Mouse (Mus musculus) liver, embryonic 13.5 days (tissue): ENCODE data around the gene Tnrc6c. TPM values are rescaled to one million over a fixed set of nuclear protein-coding genes. Genes with fewer than 3 reads are reported as not detected.

Experiments used
- ATAC-seq: fragments of 200-750 bp; cut with Nextera tagmentation; 2 replicates; pipeline ENCODE4 v1.8.0; 2017; ENCODE audit warnings: low read depth, mild to moderate bottlenecking, moderate number of reproducible peaks, moderate library complexity
- DNase-seq: peaks from one replicate; pipeline ENCODE4 v3.0.0; 2022
- H3K27ac ChIP-seq: fragments of 300-500 bp; sonication (generic); 2 replicates; pipeline ENCODE4 v1.5.1; 2015; ENCODE audit warnings: moderate library complexity, mild to moderate bottlenecking, inconsistent platforms
- H3K27me3 ChIP-seq: fragments of 300-500 bp; sonication (generic); 2 replicates; pipeline ENCODE4 v1.6.1; 2015; ENCODE audit warnings: mild to moderate bottlenecking, inconsistent platforms
- H3K36me3 ChIP-seq: fragments of 300-500 bp; sonication (generic); 2 replicates; pipeline ENCODE4 v1.6.1; 2015; ENCODE audit warnings: mild to moderate bottlenecking, inconsistent platforms
- H3K4me1 ChIP-seq: fragments of 300-500 bp; sonication (generic); replicated peaks from 2 replicates; pipeline ENCODE4 v1.6.1; 2015; ENCODE audit warnings: inconsistent platforms
- H3K4me2 ChIP-seq: fragments of 300-500 bp; sonication (generic); 2 replicates; pipeline ENCODE4 v1.6.1; 2015; ENCODE audit warnings: inconsistent platforms, mild to moderate bottlenecking, moderate library complexity
- H3K4me3 ChIP-seq: fragments of 300-500 bp; sonication (generic); replicated peaks from 2 replicates; pipeline ENCODE4 v1.5.1; 2015; ENCODE audit warnings: mild to moderate bottlenecking, inconsistent platforms
- H3K9ac ChIP-seq: fragments of 300-500 bp; sonication (generic); 2 replicates; pipeline ENCODE4 v1.6.1; 2015; ENCODE audit warnings: mild to moderate bottlenecking, inconsistent platforms
- H3K9me3 ChIP-seq: fragments of 300-500 bp; sonication (generic); replicated peaks from 2 replicates; pipeline ENCODE4 v1.6.1; 2016; ENCODE audit warnings: inconsistent platforms
- WGBS: fragments of 180-500 bp; shearing (Covaris S2); methylation state at CpG from one replicate; pipeline ENCODE4 v1.1.7; 2015; ENCODE audit not compliant: insufficient replicate concordance; 5-methylcytosine and 5-hydroxymethylcytosine counted together
- polyA plus RNA-seq: library from polyadenylated mRNA; unstranded; fragments of >200 nt; fragmentation: Nextera tagmentation; extraction: Ambion mirVana; gene quantifications from 2 replicates; pipeline ENCODE4 v1.2.1, GENCODE M21; 2015

Gene Tnrc6c
- polyA plus RNA-seq, 1 experiment from 2014 or later = 2.8 TPM

DNA sequence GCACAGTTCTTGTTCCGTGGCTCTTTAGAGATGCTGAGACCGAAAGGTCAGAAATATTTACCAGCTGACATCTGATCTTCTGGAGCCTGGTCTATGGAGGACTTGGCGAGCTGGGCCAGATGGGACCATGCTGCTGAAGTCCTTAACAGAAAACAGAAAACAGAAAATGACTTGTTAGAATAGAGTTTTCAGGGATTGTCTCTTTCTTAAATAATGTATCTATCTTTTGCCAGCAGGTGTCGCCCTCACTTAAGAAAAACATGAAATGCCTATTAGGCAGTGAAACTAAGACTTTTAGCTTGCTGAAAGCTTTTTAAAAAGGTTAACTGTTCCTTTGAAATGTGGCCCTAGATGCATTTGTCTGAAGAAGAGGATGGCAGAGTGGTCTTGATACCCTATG lies 55.2 kb downstream of the Tnrc6c start:
- H3K9ac ChIP-seq = no peak overlapping the region
- no peak overlapping the region for H3K27ac ChIP-seq
- no peaks in the 10 kb centered on the region for H3K9me3 ChIP-seq
- no peak overlapping the region for H3K4me2 ChIP-seq
- DNase-seq (peak; percentile 29), ATAC-seq (no peak)
- H3K27me3 ChIP-seq = no peaks in the 10 kb centered on the region
- WGBS = 54% methylated on average over 4 of the region's 4 CpGs
- no peak overlapping the region for H3K4me3 ChIP-seq
- 0 out of 2 replicates have a peak, but pooled peaks cover 4% of the 10 kb centered on the region for H3K4me1 ChIP-seq
- H3K36me3 ChIP-seq = peaks cover 16% of the 10 kb centered on the region

DNA sequence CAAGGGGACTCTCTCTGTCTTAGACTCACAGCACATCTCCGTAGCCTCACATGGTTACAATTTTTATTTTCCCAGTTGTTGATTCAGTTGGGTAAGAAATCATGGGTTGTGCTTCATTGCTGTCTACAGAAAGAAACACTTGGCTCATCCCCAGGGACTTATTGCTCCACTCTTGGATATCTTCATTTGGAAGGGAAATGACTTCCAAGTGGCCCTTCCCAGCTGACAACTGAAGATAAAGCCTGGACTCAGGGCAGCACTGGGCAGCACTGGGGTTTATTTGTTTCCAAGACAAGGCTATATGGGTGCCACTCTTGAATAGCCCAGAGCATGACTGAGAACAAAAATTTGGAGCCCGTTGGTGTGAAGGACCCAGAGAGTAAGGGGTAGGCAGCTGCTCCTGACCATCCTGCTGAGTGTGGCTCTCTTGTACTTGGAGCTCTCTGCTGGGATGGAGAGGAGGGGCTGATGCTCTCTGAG lies 56.8 kb downstream of the Tnrc6c start:
- H3K9ac ChIP-seq = no peak overlapping the region
- ATAC-seq = no peak
- no peak for DNase-seq
- 0 out of 2 replicates have a peak, but pooled peaks cover 4% of the 10 kb centered on the region for H3K4me1 ChIP-seq
- no peak overlapping the region for H3K4me2 ChIP-seq
- H3K27me3 ChIP-seq = no peaks in the 10 kb centered on the region
- H3K36me3 ChIP-seq = peaks cover 28% of the 10 kb centered on the region
- WGBS = 75% methylated on average over 2 of the region's 2 CpGs
- no peaks in the 10 kb centered on the region for H3K9me3 ChIP-seq
- no peak overlapping the region for H3K27ac ChIP-seq
- no peak overlapping the region for H3K4me3 ChIP-seq

DNA sequence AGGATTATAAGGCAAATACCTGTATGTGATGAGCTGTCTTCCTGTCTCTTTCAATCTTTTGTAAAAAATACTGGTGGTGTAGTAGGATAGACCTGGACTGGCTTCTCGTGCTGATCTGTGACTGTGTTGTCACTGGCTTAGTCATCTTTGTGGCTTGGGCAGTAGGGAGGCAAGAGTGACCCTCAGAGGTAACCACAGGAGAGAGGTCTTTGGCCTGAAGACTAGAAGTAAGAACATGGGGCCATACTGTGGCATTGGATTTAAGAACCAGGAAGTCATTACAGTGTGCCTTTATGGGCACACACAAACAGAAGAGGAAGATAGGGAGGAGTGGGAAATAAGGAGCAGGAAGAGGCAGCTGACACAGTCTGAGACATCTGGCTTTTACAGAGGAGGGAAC lies 58.0 kb downstream of the Tnrc6c start:
- Histone ChIP-seq H3K4me3 (no peak overlapping the region), H3K4me1 (0 out of 2 replicates have a peak, but pooled peaks cover 4% of the 10 kb centered on the region), H3K36me3 (peaks cover 35% of the 10 kb centered on the region), H3K27me3 (no peaks in the 10 kb centered on the region), H3K9ac (no peak overlapping the region), H3K9me3 (no peaks in the 10 kb centered on the region), H3K4me2 (no peak overlapping the region), H3K27ac (no peak overlapping the region)
- no peak for DNase-seq
- no peak for ATAC-seq
- 34% methylated on average over 1 of the region's 1 CpGs for WGBS

DNA sequence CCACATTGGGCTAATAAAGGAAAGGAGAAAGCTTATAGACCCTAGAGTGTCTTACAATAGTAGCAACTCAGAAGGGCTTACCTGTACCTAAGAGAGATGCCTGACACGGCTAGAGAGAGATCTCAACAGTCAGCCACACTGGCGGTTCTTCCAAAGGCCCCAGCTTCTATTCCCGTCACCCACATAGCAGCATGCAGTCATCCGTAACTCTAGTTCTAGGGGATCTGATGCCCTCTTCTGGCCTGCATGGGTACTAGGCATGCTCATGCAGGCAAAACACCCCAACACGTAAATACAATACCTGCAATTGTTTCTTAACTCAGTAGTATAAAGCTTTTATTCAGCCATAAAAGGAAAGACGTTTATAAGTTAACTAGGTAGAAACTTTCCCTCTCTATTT lies 59.3 kb downstream of the Tnrc6c start:
- no peak overlapping the region for H3K4me3 ChIP-seq
- 0 out of 2 replicates have a peak, but pooled peaks cover 4% of the 10 kb centered on the region for H3K4me1 ChIP-seq
- H3K36me3 ChIP-seq = peaks cover 44% of the 10 kb centered on the region
- H3K9ac ChIP-seq = no peak overlapping the region
- H3K27ac ChIP-seq = no peak overlapping the region
- no peaks in the 10 kb centered on the region for H3K27me3 ChIP-seq
- H3K4me2 ChIP-seq = no peak overlapping the region
- no peak for ATAC-seq
- 84% methylated on average over 6 of the region's 6 CpGs for WGBS
- no peak for DNase-seq
- H3K9me3 ChIP-seq = no peaks in the 10 kb centered on the region

DNA sequence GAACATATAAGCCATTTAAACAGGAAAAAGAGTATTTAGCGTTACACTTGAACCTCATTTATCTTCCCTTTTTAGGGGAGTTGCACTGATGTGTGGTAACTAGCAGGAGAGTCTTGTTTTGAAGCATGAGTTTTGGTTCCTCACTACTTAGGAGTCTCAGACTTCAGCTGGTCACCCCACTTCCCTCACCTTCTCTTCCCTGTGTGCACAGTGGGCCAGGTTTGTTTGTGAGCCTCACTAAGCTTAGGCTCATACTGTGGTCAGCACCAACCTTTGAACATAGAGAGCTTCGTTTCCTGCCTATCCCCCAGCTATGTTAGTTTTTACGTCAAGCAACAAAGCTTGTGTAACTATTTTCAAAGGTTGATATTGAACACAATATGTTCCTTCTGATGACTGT lies 64.7 kb downstream of the Tnrc6c start:
- Histone ChIP-seq H3K4me3 (no peak overlapping the region), H3K27ac (no peak overlapping the region), H3K9me3 (no peaks in the 10 kb centered on the region), H3K4me2 (no peak overlapping the region), H3K4me1 (0 out of 2 replicates have a peak, but pooled peaks cover 1% of the 10 kb centered on the region), H3K9ac (no peak overlapping the region), H3K36me3 (peaks cover 67% of the 10 kb centered on the region), H3K27me3 (no peaks in the 10 kb centered on the region)
- 83% methylated on average over 3 of the region's 3 CpGs for WGBS
- ATAC-seq = no peak
- DNase-seq = no peak

DNA sequence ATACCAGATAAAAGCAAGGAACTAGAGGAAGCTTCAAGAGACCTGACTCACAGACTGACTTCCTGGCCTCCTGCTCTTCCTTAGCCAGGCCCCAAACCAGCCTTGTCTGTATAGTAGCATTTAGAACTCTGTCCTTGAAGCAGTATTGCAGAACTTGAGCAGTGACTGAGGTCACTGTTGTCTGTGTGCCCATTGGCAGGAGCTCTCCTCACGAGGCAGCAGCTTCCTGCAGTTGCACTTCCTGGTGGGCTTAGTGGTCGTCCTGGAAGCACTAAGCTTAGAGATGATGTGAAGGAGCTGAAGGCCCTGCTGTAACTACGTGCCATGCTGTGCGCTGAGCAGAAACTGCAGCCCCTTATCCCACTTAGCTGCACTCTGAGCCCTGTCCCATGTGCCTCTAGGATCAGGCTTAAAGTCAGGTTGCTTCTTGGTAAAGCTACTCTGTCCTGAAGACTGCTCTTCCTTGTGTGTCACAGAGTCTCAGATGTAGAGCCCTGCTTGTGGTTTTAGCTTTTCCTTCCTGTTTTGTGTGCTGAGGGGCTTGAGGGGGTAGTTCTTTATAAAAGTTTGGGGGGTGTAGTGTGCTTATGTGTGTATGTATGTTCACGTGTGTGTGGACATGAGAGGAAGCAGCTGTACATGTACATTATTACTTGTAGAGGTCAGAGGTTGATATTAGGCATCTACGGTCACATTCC lies 70.7 kb downstream of the Tnrc6c start:
- ATAC-seq (no peak), DNase-seq (no peak)
- 37% methylated on average over 6 of the region's 6 CpGs for WGBS
- H3K4me2 ChIP-seq = no peak overlapping the region
- H3K27me3 ChIP-seq = no peaks in the 10 kb centered on the region
- H3K9ac ChIP-seq = no peak overlapping the region
- H3K36me3 ChIP-seq = peaks cover 35% of the 10 kb centered on the region
- H3K4me3 ChIP-seq = no peak overlapping the region
- H3K4me1 ChIP-seq = peaks cover 14% of the 10 kb centered on the region; the same call in 1 of the 2 replicates
- H3K9me3 ChIP-seq = no peaks in the 10 kb centered on the region
- H3K27ac ChIP-seq = peak overlapping the region; percentile 44; the same call in 1 of the 2 replicates

DNA sequence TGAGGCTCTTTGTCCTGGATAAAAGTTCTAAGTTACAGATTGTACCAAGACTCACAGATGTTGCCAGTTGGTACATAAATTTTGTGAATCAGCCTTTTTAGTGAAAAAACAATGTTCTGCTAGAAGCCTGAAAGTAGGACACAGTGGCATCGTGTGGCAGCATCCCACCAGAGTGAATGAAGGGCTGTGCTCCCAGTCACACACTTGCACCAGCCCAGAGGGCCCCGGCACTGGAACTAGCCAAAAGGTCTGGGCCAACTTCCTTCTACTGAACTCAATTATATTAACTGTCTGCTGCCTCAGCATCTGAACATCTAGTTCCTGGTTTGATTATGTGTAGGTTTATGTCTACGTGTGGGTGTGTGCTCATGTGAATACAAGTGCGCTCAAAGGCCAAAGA lies 72.9 kb downstream of the Tnrc6c start:
- WGBS = 74% methylated on average over 4 of the region's 4 CpGs

DNA sequence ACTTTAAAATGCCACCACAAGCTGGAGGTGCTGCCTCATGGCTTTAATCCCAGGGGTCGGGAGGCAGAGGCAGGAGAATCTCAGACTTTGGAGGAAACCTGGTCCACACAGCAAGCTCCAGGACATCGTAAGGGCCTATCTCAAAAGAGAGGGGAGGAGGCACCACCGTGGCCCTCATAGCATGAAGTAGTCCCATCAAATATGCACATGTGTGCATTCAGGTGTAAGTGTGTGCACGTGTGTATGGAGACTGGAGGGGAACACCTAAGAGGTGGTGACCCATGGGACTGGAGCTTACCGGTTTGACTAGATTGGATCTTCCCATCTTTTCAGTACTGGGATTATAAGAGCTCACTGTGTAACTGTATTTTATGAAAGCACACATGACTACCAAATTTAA lies 74.2 kb downstream of the Tnrc6c start:
- H3K4me2 ChIP-seq = no peak overlapping the region
- H3K27ac ChIP-seq = no peak overlapping the region; the same call in 1 of the 2 replicates
- H3K36me3 ChIP-seq = peaks cover 3% of the 10 kb centered on the region; the same call in 1 of the 2 replicates
- H3K27me3 ChIP-seq = no peaks in the 10 kb centered on the region
- no peak overlapping the region for H3K9ac ChIP-seq
- ATAC-seq = no peak
- no peak for DNase-seq
- no peaks in the 10 kb centered on the region for H3K9me3 ChIP-seq
- 73% methylated on average over 5 of the region's 5 CpGs for WGBS
- H3K4me1 ChIP-seq = peaks cover 19% of the 10 kb centered on the region
- H3K4me3 ChIP-seq = no peak overlapping the region

More for the DNA sequence above, 72.9 kb downstream of the Tnrc6c start:
- ATAC-seq = no peak
- Histone ChIP-seq H3K36me3 (peaks cover 14% of the 10 kb centered on the region), H3K4me1 (peaks cover 19% of the 10 kb centered on the region), H3K27me3 (no peaks in the 10 kb centered on the region), H3K4me2 (no peak overlapping the region), H3K9ac (no peak overlapping the region), H3K4me3 (no peak overlapping the region), H3K9me3 (no peaks in the 10 kb centered on the region), H3K27ac (no peak overlapping the region)
- no peak for DNase-seq

DNA sequence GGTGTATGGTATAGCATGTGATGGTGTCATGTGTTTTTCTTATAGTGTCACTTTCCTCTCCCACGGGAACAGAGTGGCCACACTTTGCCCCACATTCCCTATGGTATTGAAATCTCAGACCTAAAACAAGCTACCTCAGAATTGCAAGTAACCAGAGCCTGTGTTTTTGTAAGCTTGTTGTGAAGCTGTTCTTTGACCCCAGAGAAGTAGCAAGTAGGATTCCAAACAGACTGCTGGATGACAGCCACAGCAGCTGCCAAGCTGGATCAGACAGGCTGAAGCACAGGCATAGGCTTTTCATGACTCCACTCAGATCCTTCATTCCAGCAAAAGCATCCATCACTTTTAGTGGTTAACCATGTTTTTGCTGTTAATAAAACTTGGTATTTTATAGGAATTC lies 74.8 kb downstream of the Tnrc6c start:
- no peak overlapping the region for H3K27ac ChIP-seq
- no peak for ATAC-seq

DNA sequence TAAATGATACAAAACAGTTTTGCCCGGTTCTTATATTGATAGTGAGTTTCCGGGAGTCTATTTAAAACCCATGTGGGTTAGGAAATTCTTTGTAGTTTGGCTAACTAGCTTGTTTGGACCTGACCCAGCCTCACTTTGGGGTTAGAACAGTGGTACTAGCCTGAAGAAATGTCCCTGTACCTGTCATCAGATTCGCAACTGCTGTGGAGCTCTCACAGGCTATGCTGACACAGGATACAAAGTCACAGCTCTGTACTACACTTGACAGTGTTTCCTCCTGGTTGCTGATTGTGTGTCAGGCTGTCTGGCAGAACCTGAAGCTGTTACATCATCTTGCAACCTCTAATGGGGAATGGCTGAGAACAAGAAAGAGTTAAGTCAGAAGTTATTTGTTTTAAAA lies 75.3 kb downstream of the Tnrc6c start:
- no peak overlapping the region for H3K4me2 ChIP-seq
- no peaks in the 10 kb centered on the region for H3K27me3 ChIP-seq
- DNase-seq = no peak
- H3K9me3 ChIP-seq = no peaks in the 10 kb centered on the region
- peaks cover 15% of the 10 kb centered on the region for H3K4me1 ChIP-seq
- no peak overlapping the region for H3K9ac ChIP-seq
- no peak overlapping the region for H3K27ac ChIP-seq
- no peak for ATAC-seq
- WGBS = 75% methylated on average over 3 of the region's 3 CpGs
- H3K4me3 ChIP-seq = no peak overlapping the region
- H3K36me3 ChIP-seq = 0 out of 2 replicates have a peak, but pooled peaks cover 6% of the 10 kb centered on the region

More for the DNA sequence above, 74.8 kb downstream of the Tnrc6c start:
- no peaks in the 10 kb centered on the region for H3K9me3 ChIP-seq
- no peaks in the 10 kb centered on the region for H3K27me3 ChIP-seq
- WGBS = 59% methylated on average over 1 of the region's 1 CpGs
- peaks cover 17% of the 10 kb centered on the region for H3K4me1 ChIP-seq
- 0 out of 2 replicates have a peak, but pooled peaks cover 5% of the 10 kb centered on the region for H3K36me3 ChIP-seq
- no peak overlapping the region for H3K4me2 ChIP-seq
- no peak for DNase-seq
- H3K4me3 ChIP-seq = no peak overlapping the region
- H3K9ac ChIP-seq = no peak overlapping the region

DNA sequence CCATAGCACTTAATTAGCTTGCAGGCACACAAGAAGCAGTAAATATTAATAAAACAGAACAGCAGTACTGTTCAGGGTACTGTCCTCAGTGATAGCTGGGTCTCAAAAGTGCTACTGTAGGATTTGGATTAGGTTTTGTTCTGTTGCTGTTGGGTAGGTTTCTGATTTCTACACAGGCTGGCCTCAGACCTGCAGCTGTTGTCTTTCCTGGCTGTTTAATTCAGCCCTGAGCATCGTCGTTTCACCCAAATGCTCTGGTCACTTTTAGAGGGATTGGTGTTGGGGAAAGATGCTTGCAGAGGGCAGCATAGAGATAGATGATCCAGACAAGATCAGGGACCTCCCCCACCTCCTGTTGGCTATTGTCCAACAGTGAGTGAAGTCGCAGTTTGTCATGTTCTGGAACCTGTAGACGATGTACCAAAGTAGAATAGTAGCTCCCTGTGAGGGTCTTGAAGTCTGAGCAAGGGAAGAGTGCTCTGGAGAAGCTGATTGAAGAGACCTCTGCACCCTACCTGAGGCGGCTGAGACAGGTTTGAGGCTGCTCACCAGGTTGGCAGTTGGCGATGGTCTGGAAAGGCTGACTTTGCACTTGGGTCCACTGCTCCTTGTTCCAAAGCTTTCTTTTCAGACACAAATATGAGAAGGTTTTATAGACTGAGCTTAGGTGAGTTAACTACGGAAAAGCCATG lies 75.9 kb downstream of the Tnrc6c start:
- peaks cover 10% of the 10 kb centered on the region; the same call in 1 of the 2 replicates for H3K36me3 ChIP-seq
- H3K4me2 ChIP-seq = no peak overlapping the region
- H3K9me3 ChIP-seq = no peaks in the 10 kb centered on the region
- ATAC-seq (no peak), DNase-seq (no peak)
- H3K9ac ChIP-seq = no peak overlapping the region
- H3K4me3 ChIP-seq = no peak overlapping the region
- no peaks in the 10 kb centered on the region for H3K27me3 ChIP-seq
- H3K27ac ChIP-seq = no peak overlapping the region
- 73% methylated on average over 7 of the region's 7 CpGs for WGBS
- H3K4me1 ChIP-seq = peaks cover 15% of the 10 kb centered on the region
